Mouse (Mus musculus): ENCODE data around the gene Sh3gl1. TPM values are rescaled to one million over a fixed set of nuclear protein-coding genes. Genes with fewer than 3 reads are reported as not detected.

The Sh3gl1 gene
- polyA plus RNA-seq, 1 experiment from 2014 or later = 97.1 TPM

- 68% methylated on average over 20 of the region's 20 CpGs for WGBS
- H3K4me3 ChIP-seq (ENCODE audit: low read depth, low read length) = no peak overlapping the region
- H3K9ac ChIP-seq (replicated peaks; ENCODE audit: low read depth) = no peak overlapping the region
- H3K27me3 ChIP-seq (replicated peaks; ENCODE audit: insufficient read depth, low read length) = no peaks in the 10 kb centered on the region
- H3K36me3 ChIP-seq (ENCODE audit: insufficient read depth, low read length) = peaks cover 45% of the 10 kb centered on the region
- TF ChIP-seq CTCF (IDR thresholded peaks at IDR 0.05) (peak; percentile 61), EP300 (IDR thresholded peaks at IDR 0.05) (no peak)
- H3K4me1 ChIP-seq (ENCODE audit: insufficient read depth, low read depth, low read length) = no peaks in the 10 kb centered on the region
- no peak overlapping the region for H3K27ac ChIP-seq (ENCODE audit: low read length)
- no peaks in the 10 kb centered on the region for H3K9me3 ChIP-seq (ENCODE audit: low read length)
- H3K4me2 ChIP-seq (replicated peaks; ENCODE audit: low read depth, low read length) = no peak overlapping the region
- DNase-seq (ENCODE audit: low spot score) (peak; percentile 39), ATAC-seq (peak; percentile 46)
Measured at GRCm38 (mm10) chr17:56018347-56019131, 17.9 kb downstream of the Sh3gl1 start.

GRCm38 (mm10) chr17:56017848-56018247, 18.6 kb downstream of the Sh3gl1 start:
- H3K4me1 ChIP-seq (ENCODE audit: insufficient read depth, low read depth, low read length) = no peaks in the 10 kb centered on the region
- no peak overlapping the region for H3K4me2 ChIP-seq (replicated peaks; ENCODE audit: low read depth, low read length)
- no peak overlapping the region for H3K4me3 ChIP-seq (ENCODE audit: low read depth, low read length)
- no peak overlapping the region for H3K9ac ChIP-seq (replicated peaks; ENCODE audit: low read depth)
- H3K9me3 ChIP-seq (ENCODE audit: low read length) = no peaks in the 10 kb centered on the region
- H3K27me3 ChIP-seq (replicated peaks; ENCODE audit: insufficient read depth, low read length) = no peaks in the 10 kb centered on the region
- H3K27ac ChIP-seq (ENCODE audit: low read length) = no peak overlapping the region
- no peak for TF ChIP-seq EP300 (IDR thresholded peaks at IDR 0.05)
- H3K36me3 ChIP-seq (ENCODE audit: insufficient read depth, low read length) = peaks cover 45% of the 10 kb centered on the region
- DNase-seq (ENCODE audit: low spot score) (no peak), ATAC-seq (no peak)
- 82% methylated on average over 7 of the region's 7 CpGs for WGBS

GRCm38 (mm10) chr17:56016793-56017785, 19.3 kb downstream of the Sh3gl1 start:
- no peak overlapping the region for H3K4me2 ChIP-seq (replicated peaks; ENCODE audit: low read depth, low read length)
- WGBS = 82% methylated on average over 15 of the region's 15 CpGs
- no peak overlapping the region for H3K9ac ChIP-seq (replicated peaks; ENCODE audit: low read depth)
- H3K36me3 ChIP-seq (ENCODE audit: insufficient read depth, low read length) = peaks cover 45% of the 10 kb centered on the region
- no peak for ATAC-seq
- H3K4me1 ChIP-seq (ENCODE audit: insufficient read depth, low read depth, low read length) = no peaks in the 10 kb centered on the region
- no peak for DNase-seq (ENCODE audit: low spot score)
- no peaks in the 10 kb centered on the region for H3K9me3 ChIP-seq (ENCODE audit: low read length)
- no peak overlapping the region for H3K4me3 ChIP-seq (ENCODE audit: low read depth, low read length)
- H3K27ac ChIP-seq (ENCODE audit: low read length) = no peak overlapping the region
- H3K27me3 ChIP-seq (replicated peaks; ENCODE audit: insufficient read depth, low read length) = no peaks in the 10 kb centered on the region
- TF ChIP-seq EP300 (IDR thresholded peaks at IDR 0.05) (no peak), CTCF (IDR thresholded peaks at IDR 0.05) (no peak)

- no peak overlapping the region for H3K9ac ChIP-seq (replicated peaks; ENCODE audit: low read depth)
- 85% methylated on average over 8 of the region's 8 CpGs for WGBS
- ATAC-seq (no peak), DNase-seq (ENCODE audit: low spot score) (no peak)
- H3K36me3 ChIP-seq (ENCODE audit: insufficient read depth, low read length) = peaks cover 45% of the 10 kb centered on the region
- no peaks in the 10 kb centered on the region for H3K9me3 ChIP-seq (ENCODE audit: low read length)
- no peaks in the 10 kb centered on the region for H3K4me1 ChIP-seq (ENCODE audit: insufficient read depth, low read depth, low read length)
- no peak overlapping the region for H3K4me2 ChIP-seq (replicated peaks; ENCODE audit: low read depth, low read length)
- no peaks in the 10 kb centered on the region for H3K27me3 ChIP-seq (replicated peaks; ENCODE audit: insufficient read depth, low read length)
- H3K4me3 ChIP-seq (ENCODE audit: low read depth, low read length) = no peak overlapping the region
- H3K27ac ChIP-seq (ENCODE audit: low read length) = no peak overlapping the region
- no peak for TF ChIP-seq EP300 (IDR thresholded peaks at IDR 0.05)
- no peak for TF ChIP-seq CTCF (IDR thresholded peaks at IDR 0.05)
Measured at GRCm38 (mm10) chr17:56016382-56016781, 20.1 kb downstream of the Sh3gl1 start.

GRCm38 (mm10) chr17:56015293-56015692, 21.1 kb downstream of the Sh3gl1 start:
- Histone ChIP-seq H3K36me3 (ENCODE audit: insufficient read depth, low read length) (peaks cover 45% of the 10 kb centered on the region), H3K27me3 (replicated peaks; ENCODE audit: insufficient read depth, low read length) (no peaks in the 10 kb centered on the region), H3K4me3 (ENCODE audit: low read depth, low read length) (no peak overlapping the region), H3K27ac (ENCODE audit: low read length) (no peak overlapping the region), H3K9ac (replicated peaks; ENCODE audit: low read depth) (no peak overlapping the region), H3K4me2 (replicated peaks; ENCODE audit: low read depth, low read length) (no peak overlapping the region), H3K4me1 (ENCODE audit: insufficient read depth, low read depth, low read length) (peaks cover 4% of the 10 kb centered on the region; the same call in 1 of the 2 replicates), H3K9me3 (ENCODE audit: low read length) (no peaks in the 10 kb centered on the region)
- DNase-seq (ENCODE audit: low spot score) (no peak), ATAC-seq (no peak)
- no peak for TF ChIP-seq EP300 (IDR thresholded peaks at IDR 0.05)
- TF ChIP-seq CTCF (IDR thresholded peaks at IDR 0.05) = no peak
- WGBS = 90% methylated on average over 9 of the region's 9 CpGs

- Histone ChIP-seq H3K9ac (replicated peaks; ENCODE audit: low read depth) (no peak overlapping the region), H3K4me3 (ENCODE audit: low read depth, low read length) (no peak overlapping the region), H3K27me3 (replicated peaks; ENCODE audit: insufficient read depth, low read length) (no peaks in the 10 kb centered on the region), H3K9me3 (ENCODE audit: low read length) (no peaks in the 10 kb centered on the region), H3K36me3 (ENCODE audit: insufficient read depth, low read length) (peaks cover 14% of the 10 kb centered on the region), H3K4me1 (ENCODE audit: insufficient read depth, low read depth, low read length) (peaks cover 14% of the 10 kb centered on the region; the same call in 1 of the 2 replicates), H3K4me2 (replicated peaks; ENCODE audit: low read depth, low read length) (no peak overlapping the region), H3K27ac (ENCODE audit: low read length) (no peak overlapping the region)
- WGBS = 85% methylated on average over 7 of the region's 7 CpGs
- no peak for ATAC-seq
- no peak for DNase-seq (ENCODE audit: low spot score)
- no peak for TF ChIP-seq EP300 (IDR thresholded peaks at IDR 0.05)
- TF ChIP-seq CTCF (IDR thresholded peaks at IDR 0.05) = no peak
Measured at GRCm38 (mm10) chr17:56011441-56011840, 25.0 kb downstream of the Sh3gl1 start.

Data from lung, postnatal 0 days (tissue).